Mouse (Mus musculus) hindbrain, embryonic 11.5 days (tissue): Measurements from ENCODE around the gene Bcl2l14. TPM values are rescaled to one million over a fixed set of nuclear protein-coding genes. Genes with fewer than 3 reads are reported as not detected.
A peak's percentile ranks its signal among the peaks of the same experiment; 100 is the strongest.

Experiments used
- ATAC-seq: fragments of 200-750 bp; cut with Nextera tagmentation; 2 replicates; pipeline ENCODE4 v1.8.0; 2017; ENCODE audit warnings: mild to moderate bottlenecking, moderate TSS enrichment, moderate library complexity; ENCODE audit not compliant: low FRiP score
- DNase-seq: peaks from one replicate; pipeline ENCODE4 v3.0.0-alpha.2; 2015; ENCODE audit warnings: low spot score
- H3K27ac ChIP-seq: fragments of 300-500 bp; sonication (generic); 2 replicates; pipeline ENCODE4 v1.5.1; 2014; ENCODE audit warnings: mild to moderate bottlenecking, low read depth, low read length
- H3K27me3 ChIP-seq: fragments of 300-500 bp; sonication (generic); 2 replicates; pipeline ENCODE4 v1.6.1; 2014; ENCODE audit warnings: mild to moderate bottlenecking, low read length, moderate library complexity, mixed read lengths; ENCODE audit not compliant: control insufficient read depth, insufficient read depth
- H3K36me3 ChIP-seq: fragments of 300-500 bp; sonication (generic); 2 replicates; pipeline ENCODE4 v1.6.1; 2014; ENCODE audit warnings: mild to moderate bottlenecking, low read length, moderate library complexity, mixed read lengths; ENCODE audit not compliant: control insufficient read depth, insufficient read depth
- H3K4me1 ChIP-seq: fragments of 300-500 bp; sonication (generic); replicated peaks from 2 replicates; pipeline ENCODE4 v1.6.1; 2014; ENCODE audit warnings: low read length, mixed read lengths; ENCODE audit not compliant: control insufficient read depth, insufficient read depth
- H3K4me2 ChIP-seq: fragments of 300-500 bp; sonication (generic); replicated peaks from 2 replicates; pipeline ENCODE4 v1.6.1; 2014; ENCODE audit warnings: mild to moderate bottlenecking, low read depth, low read length
- H3K4me3 ChIP-seq: fragments of 300-500 bp; sonication (generic); 2 replicates; pipeline ENCODE4 v1.5.1; 2014; ENCODE audit warnings: low read depth, low read length
- H3K9ac ChIP-seq: fragments of 300-500 bp; sonication (generic); 2 replicates; pipeline ENCODE4 v1.6.1; 2014; ENCODE audit warnings: low read depth, low read length
- H3K9me3 ChIP-seq: fragments of 300-500 bp; sonication (generic); 2 replicates; pipeline ENCODE4 v1.6.1; 2016; ENCODE audit warnings: low read length; ENCODE audit not compliant: control insufficient read depth
- WGBS: fragments of 180-500 bp; shearing (Covaris S2); extraction: QIAGEN DNeasy Blood & Tissue Kit; methylation state at CpG from one replicate; pipeline ENCODE4 v1.1.7; 2014; 5-methylcytosine and 5-hydroxymethylcytosine counted together
- polyA plus RNA-seq: library from polyadenylated mRNA; unstranded; fragments of >200 nt; fragmentation: Nextera tagmentation; extraction: Ambion mirVana; gene quantifications from 2 replicates; pipeline ENCODE4 v1.2.1, GENCODE M21; 2014

The Bcl2l14 gene
- polyA plus RNA-seq, 1 experiment from 2014 or later = 0.17 TPM

DNA sequence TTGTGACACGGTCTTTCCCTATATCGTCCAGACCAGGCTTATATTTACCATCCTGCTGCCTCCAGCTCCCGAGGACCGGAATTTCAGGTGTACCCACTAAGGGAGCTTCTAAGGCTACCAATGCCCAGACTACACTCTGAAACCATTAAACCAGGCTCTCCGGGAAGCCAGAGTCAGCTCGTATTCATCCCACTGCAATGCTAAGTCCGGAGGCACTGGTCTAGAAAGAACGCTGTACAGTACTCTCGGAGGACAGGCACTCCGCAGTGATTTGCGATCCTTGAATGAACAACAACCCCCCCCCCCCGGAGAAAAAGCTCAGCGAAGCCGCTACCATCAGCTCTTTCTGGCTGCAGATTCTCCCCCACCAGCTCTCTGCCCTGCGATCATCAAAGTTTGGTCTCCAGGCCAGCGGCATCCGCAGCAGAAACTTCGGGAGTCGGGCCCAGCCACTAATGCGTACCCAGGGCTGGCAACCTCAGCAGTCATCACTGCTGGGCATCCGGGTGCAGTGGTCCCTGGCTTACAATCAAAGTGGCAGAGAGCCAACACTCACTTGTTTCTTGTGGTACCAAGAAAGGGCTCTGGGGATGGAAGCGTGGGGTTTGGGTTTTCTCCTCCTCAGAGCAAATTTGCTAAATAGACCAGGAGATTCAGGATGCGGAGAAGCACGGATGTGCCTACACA, 7.6 kb upstream of the Bcl2l14 start:
- 83% methylated on average over 24 of the region's 24 CpGs for WGBS
- H3K4me1 ChIP-seq = no peaks in the 10 kb centered on the region

DNA sequence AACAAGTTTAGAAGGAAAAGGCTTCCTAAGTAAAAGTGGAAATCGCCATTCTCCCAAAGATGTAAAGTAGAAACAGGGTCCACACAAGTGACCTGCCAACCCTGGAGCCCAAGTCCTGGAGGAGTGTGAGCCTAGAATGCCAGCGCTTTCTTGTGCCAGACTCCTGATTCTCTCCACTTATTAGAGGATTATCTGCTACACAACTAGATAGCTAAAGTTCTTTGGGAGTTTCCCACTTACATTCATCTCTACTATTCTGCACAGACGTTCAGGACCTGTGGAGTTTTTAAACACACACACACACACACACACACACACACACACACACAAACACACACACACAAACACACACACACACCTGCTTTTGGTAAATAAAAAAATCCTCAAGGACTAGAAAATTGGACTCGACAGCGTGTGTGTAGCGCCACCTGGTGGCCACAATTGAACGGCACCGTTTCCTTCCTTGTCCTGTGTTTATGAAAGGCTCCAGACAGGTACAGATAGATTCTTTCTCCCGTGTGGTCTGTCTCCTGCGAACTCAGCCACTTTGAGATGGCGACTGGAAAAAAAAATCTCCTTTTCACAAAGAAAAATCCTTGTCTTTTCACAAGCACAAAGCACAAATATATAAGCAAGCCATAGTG, 6.7 kb upstream of the Bcl2l14 start:
- no peak overlapping the region for H3K4me3 ChIP-seq
- H3K9me3 ChIP-seq = no peaks in the 10 kb centered on the region
- H3K4me1 ChIP-seq = no peaks in the 10 kb centered on the region
- ATAC-seq (peak; percentile 54; the same call in 1 of the 2 replicates), DNase-seq (peak; percentile 90)
- no peaks in the 10 kb centered on the region for H3K36me3 ChIP-seq
- H3K9ac ChIP-seq = no peak overlapping the region
- H3K27ac ChIP-seq = no peak overlapping the region
- H3K27me3 ChIP-seq = no peaks in the 10 kb centered on the region
- 28% methylated on average over 11 of the region's 11 CpGs for WGBS
- no peak overlapping the region for H3K4me2 ChIP-seq

More for the DNA sequence above, 7.6 kb upstream of the Bcl2l14 start:
- Histone ChIP-seq H3K4me2 (no peak overlapping the region), H3K9me3 (no peaks in the 10 kb centered on the region), H3K9ac (no peak overlapping the region), H3K4me3 (no peak overlapping the region), H3K36me3 (no peaks in the 10 kb centered on the region), H3K27ac (no peak overlapping the region), H3K27me3 (no peaks in the 10 kb centered on the region)
- ATAC-seq = no peak
- DNase-seq = no peak

DNA sequence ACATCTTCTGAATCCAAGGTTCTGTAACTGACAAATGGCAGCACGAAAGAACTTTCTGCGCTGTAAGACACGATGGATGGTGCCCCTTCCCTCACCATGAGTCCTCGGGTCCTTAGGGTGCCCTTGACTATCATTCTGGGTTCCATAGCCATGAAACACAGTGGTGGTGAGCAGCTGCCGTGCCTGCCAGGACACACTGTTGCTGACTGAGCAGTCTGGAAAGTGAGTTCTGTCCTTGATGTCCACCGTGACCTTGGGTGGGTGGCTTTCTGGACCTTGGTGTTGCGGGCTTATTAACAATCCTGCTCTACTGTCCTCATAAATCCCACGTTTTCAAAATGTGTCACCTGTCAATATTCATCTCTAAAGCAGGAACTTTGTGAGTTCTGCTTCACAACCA, 6.2 kb upstream of the Bcl2l14 start:
- Histone ChIP-seq H3K9ac (no peak overlapping the region), H3K27me3 (no peaks in the 10 kb centered on the region), H3K9me3 (no peaks in the 10 kb centered on the region), H3K4me1 (no peaks in the 10 kb centered on the region), H3K36me3 (no peaks in the 10 kb centered on the region), H3K4me3 (no peak overlapping the region), H3K4me2 (no peak overlapping the region), H3K27ac (no peak overlapping the region)
- ATAC-seq = no peak
- no peak for DNase-seq
- WGBS = 79% methylated on average over 8 of the region's 8 CpGs

DNA sequence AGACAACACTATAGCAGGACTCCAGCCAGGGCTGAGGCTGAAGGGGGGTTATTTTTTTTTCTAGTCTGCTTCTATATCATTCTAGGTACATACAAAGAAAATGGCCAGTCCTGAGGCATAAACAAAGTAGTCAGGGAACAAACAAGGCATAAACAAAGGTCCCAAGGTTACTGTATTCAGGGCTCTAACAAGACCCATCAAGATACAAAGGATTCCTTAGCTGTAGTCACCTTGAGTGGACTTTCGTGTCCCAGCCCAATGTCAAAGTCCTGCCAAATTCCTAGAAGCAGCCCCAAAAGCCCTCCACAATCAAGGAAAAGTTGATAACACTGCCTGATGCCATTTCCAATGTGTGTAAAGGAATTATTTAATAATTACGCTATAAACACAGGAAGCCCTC, 5.3 kb upstream of the Bcl2l14 start:
- Histone ChIP-seq H3K9ac (no peak overlapping the region), H3K9me3 (no peaks in the 10 kb centered on the region), H3K36me3 (no peaks in the 10 kb centered on the region), H3K27me3 (no peaks in the 10 kb centered on the region), H3K27ac (no peak overlapping the region), H3K4me1 (no peaks in the 10 kb centered on the region), H3K4me3 (no peak overlapping the region), H3K4me2 (no peak overlapping the region)
- ATAC-seq = no peak
- 76% methylated on average over 2 of the region's 2 CpGs for WGBS
- DNase-seq = no peak

DNA sequence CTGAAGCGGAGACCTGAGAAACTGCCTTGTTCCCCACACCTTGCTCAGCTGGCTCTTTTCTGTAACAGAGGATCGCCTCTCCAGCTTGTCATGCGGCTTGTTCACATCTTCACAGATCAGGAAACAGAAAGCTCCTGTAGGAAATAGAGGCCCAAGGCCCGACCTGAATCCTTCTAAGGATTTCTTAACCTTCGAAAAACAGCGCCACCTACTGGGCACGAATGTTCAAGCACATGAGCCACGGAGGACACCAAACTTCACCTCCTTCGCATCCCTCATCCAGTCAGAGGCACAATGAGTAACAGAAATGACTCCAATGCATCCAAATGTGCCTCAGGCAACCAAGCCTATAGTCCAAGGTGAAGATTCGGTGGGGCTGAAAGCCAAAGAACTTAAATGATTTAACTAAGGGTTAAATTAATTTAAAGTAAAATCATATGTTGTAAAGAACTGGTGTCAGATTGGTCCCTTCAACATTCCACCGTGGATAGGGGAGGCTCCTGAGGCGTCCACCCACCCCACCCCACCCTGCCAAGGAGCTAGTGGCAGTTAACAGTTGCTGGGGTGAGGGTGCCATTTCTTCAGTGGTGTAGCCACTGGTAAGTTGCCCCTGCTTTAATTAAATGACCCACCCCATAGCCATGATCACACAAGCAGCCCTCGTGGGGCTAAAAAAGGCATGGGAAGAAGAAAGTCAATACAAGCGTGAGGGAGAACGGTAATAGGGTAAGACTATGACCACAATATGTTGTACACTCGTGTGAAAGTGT, 7.0 kb downstream of the Bcl2l14 start:
- H3K27ac ChIP-seq = no peak overlapping the region
- ATAC-seq = no peak
- no peaks in the 10 kb centered on the region for H3K27me3 ChIP-seq
- H3K9ac ChIP-seq = no peak overlapping the region
- H3K4me2 ChIP-seq = no peak overlapping the region
- no peaks in the 10 kb centered on the region for H3K36me3 ChIP-seq
- H3K4me1 ChIP-seq = no peaks in the 10 kb centered on the region
- H3K4me3 ChIP-seq = no peak overlapping the region
- 45% methylated on average over 16 of the region's 16 CpGs for WGBS
- DNase-seq = peak; percentile 84
- H3K9me3 ChIP-seq = no peaks in the 10 kb centered on the region

DNA sequence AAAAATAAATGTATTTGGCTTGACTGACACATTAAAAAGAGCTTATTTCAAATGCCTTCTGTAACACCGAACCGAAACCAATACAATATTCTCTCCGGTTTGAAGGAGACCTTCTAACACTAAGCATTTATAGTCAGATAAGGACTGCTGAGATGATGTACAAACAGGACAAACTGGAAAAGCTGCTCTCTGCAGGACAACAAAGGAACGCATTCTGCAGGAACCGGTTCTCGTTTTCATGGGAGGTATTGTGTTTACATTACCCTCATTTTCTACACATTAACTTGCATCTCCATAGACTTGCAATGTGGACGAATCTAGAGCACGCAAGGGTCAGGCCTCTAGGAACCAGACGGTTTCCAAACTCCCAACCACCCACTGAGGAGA, 7.6 kb downstream of the Bcl2l14 start:
- H3K9me3 ChIP-seq = no peaks in the 10 kb centered on the region
- DNase-seq (no peak), ATAC-seq (no peak)
- no peak overlapping the region for H3K4me2 ChIP-seq
- WGBS = 89% methylated on average over 9 of the region's 9 CpGs
- no peak overlapping the region for H3K27ac ChIP-seq
- no peak overlapping the region for H3K9ac ChIP-seq
- H3K27me3 ChIP-seq = no peaks in the 10 kb centered on the region
- H3K36me3 ChIP-seq = no peaks in the 10 kb centered on the region
- H3K4me3 ChIP-seq = no peak overlapping the region
- no peaks in the 10 kb centered on the region for H3K4me1 ChIP-seq

DNA sequence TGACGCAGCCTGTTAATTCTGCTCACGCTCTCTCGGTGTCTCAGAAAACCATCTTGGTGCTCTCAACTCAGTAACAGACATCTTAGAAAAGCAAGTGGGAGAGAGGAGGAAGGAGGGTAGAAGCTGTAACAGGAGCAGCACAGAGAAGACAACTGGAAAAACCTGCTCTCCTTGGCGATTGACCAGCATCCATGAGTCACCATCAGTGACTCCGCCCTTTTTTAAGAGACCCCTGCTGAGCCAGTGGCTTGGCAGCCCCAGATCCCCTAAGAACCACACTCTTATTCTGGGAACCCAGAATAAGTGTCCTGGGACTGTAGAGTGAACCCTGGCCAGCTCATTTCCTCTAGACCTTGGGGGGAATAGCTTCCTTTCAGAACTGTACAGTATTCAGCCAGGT, 11.1 kb downstream of the Bcl2l14 start:
- Histone ChIP-seq H3K9me3 (no peaks in the 10 kb centered on the region), H3K4me2 (no peak overlapping the region), H3K4me3 (no peak overlapping the region), H3K9ac (no peak overlapping the region), H3K27ac (no peak overlapping the region), H3K36me3 (no peaks in the 10 kb centered on the region), H3K27me3 (no peaks in the 10 kb centered on the region), H3K4me1 (no peaks in the 10 kb centered on the region)
- DNase-seq = no peak
- no peak for ATAC-seq
- WGBS = 68% methylated on average over 5 of the region's 5 CpGs

DNA sequence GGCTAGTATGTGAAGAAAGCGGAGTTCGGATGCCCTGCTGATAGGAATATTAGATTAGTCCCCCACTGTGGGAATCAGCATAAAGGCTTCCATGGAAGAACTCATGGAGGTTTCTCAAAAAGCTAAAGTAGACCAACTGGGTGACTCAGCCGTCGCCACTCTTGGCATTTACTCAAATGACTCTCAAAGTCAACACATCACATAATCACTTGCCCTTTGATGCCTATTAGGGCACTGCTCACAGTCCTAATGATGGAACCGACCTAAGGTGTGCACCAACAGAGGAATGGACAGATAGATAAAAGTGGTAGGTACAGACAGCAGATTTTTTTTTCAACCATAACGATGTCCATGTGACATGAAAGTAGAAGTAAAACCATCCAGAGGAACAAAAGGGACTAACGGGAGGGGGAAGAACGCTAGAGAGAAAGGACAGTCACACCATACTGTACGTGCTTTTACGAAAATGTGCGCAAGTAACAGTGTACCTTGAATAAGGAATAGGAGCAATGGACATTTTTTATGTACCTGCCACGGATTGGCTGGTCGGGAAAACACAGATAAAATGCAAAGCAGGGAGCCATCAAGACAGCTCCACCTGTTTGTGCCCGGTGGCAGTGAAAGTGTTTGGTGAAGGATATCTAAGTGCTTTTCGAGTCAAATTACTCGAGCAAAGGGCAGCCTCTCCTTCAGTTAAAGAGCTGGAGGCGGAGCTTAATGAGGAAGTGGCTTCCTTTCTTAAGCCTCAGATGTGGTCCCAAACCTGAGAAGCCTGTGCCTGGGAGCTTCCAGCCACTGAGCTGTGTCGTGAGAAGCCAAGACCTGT, 17.8 kb downstream of the Bcl2l14 start:
- WGBS = 66% methylated on average over 18 of the region's 18 CpGs
- ATAC-seq = no peak

More for the DNA sequence above, 17.8 kb downstream of the Bcl2l14 start:
- no peak overlapping the region for H3K9ac ChIP-seq
- no peaks in the 10 kb centered on the region for H3K36me3 ChIP-seq
- H3K9me3 ChIP-seq = no peaks in the 10 kb centered on the region
- no peaks in the 10 kb centered on the region for H3K4me1 ChIP-seq
- H3K27me3 ChIP-seq = no peaks in the 10 kb centered on the region
- DNase-seq = no peak
- H3K4me3 ChIP-seq = no peak overlapping the region
- H3K27ac ChIP-seq = no peak overlapping the region
- no peak overlapping the region for H3K4me2 ChIP-seq
